ENCODE assay signal across 8 mouse cellular contexts in the genomic region with DNA sequence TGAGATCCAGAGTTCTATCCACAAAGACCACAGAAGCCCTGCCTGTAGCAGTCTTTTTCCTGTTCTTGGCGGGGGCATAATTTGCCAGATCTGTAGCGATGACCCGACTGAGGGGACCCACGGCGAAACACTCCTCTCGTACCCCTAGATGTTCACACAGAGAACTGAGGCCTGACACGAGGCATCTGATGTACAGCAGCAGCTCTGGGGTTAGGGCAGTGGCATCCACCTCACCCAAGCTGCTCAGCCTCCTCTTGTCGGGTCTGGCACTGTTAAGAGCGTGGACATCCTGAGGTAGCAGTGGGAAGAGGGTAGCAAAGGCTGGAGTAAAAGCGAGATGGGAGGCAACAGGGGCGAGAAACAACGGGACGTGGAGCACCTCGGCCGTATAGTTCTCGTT. TPM values are rescaled to one million over a fixed set of nuclear protein-coding genes. Genes with fewer than 3 reads are reported as not detected.
DNase-seq lines count a peak whose midpoint lies in the region; ATAC-seq and TF ChIP-seq lines count a peak whose summit lies in the region.

No protein-coding gene starts in this region.

- 18% methylated on average over 16 of the region's 16 CpGs for WGBS in lung, embryonic 14.5 days
- WGBS in embryonic facial prominence, embryonic 14.5 days = 15% methylated on average over 16 of the region's 16 CpGs
- 17% methylated on average over 16 of the region's 16 CpGs for WGBS in intestine, embryonic 16.5 days
- 24% methylated on average over 16 of the region's 16 CpGs for WGBS in neural tube, embryonic 14.5 days

- no peak for DNase-seq in lung, embryonic 14.5 days
- DNase-seq in lung, postnatal 10 days = no peak
- no peak for DNase-seq in embryonic facial prominence, embryonic 14.5 days (ENCODE audit: low spot score)
- no peak for DNase-seq in spleen, adult 18-20 months
- no peak for DNase-seq in layer of hippocampus, adult 11-12 months (ENCODE audit: low spot score)
- DNase-seq in testis, postnatal 10 days (ENCODE audit: low spot score) = no peak

- peak overlapping the region; percentile 60 for H3K9ac ChIP-seq in lung, embryonic 14.5 days
- peak overlapping the region; percentile 70 for H3K9ac ChIP-seq in embryonic facial prominence, embryonic 14.5 days (ENCODE audit: low read depth, low read length)
- peak overlapping the region; percentile 77 for H3K9ac ChIP-seq in intestine, embryonic 16.5 days (ENCODE audit: low read depth, low read length)
- peak overlapping the region; percentile 50 for H3K9ac ChIP-seq in neural tube, embryonic 14.5 days (replicated peaks; ENCODE audit: low read depth, low read length)

- no peaks in the 10 kb centered on the region for H3K9me3 ChIP-seq in lung, embryonic 14.5 days (ENCODE audit: low read depth, low read length)
- H3K9me3 ChIP-seq in embryonic facial prominence, embryonic 14.5 days (ENCODE audit: control insufficient read depth, low read length) = no peaks in the 10 kb centered on the region
- no peaks in the 10 kb centered on the region for H3K9me3 ChIP-seq in intestine, embryonic 16.5 days (ENCODE audit: control insufficient read depth, low read length)
- no peaks in the 10 kb centered on the region for H3K9me3 ChIP-seq in neural tube, embryonic 14.5 days (ENCODE audit: control insufficient read depth, low read length)

- no peak for TF ChIP-seq CTCF in lung, embryonic 14.5 days (IDR thresholded peaks at IDR 0.05; ENCODE audit: low read depth)

- H3K4me1 ChIP-seq in lung, embryonic 14.5 days (ENCODE audit: insufficient read depth) = 0 out of 2 replicates have a peak, but pooled peaks cover 5% of the 10 kb centered on the region
- peaks cover 14% of the 10 kb centered on the region; the same call in 1 of the 2 replicates for H3K4me1 ChIP-seq in embryonic facial prominence, embryonic 14.5 days (ENCODE audit: control insufficient read depth, insufficient read depth, low read length)
- peaks cover 11% of the 10 kb centered on the region for H3K4me1 ChIP-seq in intestine, embryonic 16.5 days (ENCODE audit: control insufficient read depth, insufficient read depth, low read length)
- H3K4me1 ChIP-seq in neural tube, embryonic 14.5 days (ENCODE audit: control insufficient read depth, insufficient read depth, low read length) = peaks cover 16% of the 10 kb centered on the region

- peak overlapping the region; percentile 85 for H3K4me3 ChIP-seq in lung, embryonic 14.5 days (ENCODE audit: low read depth, low read length)
- H3K4me3 ChIP-seq in embryonic facial prominence, embryonic 14.5 days (ENCODE audit: low read depth, low read length) = peak overlapping the region; percentile 93
- H3K4me3 ChIP-seq in intestine, embryonic 16.5 days (ENCODE audit: low read length) = peak overlapping the region; percentile 98
- H3K4me3 ChIP-seq in neural tube, embryonic 14.5 days (ENCODE audit: low read depth, low read length) = peak overlapping the region; percentile 64

- no peaks in the 10 kb centered on the region for H3K36me3 ChIP-seq in lung, embryonic 14.5 days (ENCODE audit: insufficient read depth)
- no peaks in the 10 kb centered on the region for H3K36me3 ChIP-seq in embryonic facial prominence, embryonic 14.5 days (ENCODE audit: control insufficient read depth, insufficient read depth, low read length)
- H3K36me3 ChIP-seq in intestine, embryonic 16.5 days (ENCODE audit: control insufficient read depth, insufficient read depth, low read length) = no peaks in the 10 kb centered on the region
- no peaks in the 10 kb centered on the region for H3K36me3 ChIP-seq in neural tube, embryonic 14.5 days (ENCODE audit: control insufficient read depth, insufficient read depth, low read length)

- no peaks in the 10 kb centered on the region for H3K27me3 ChIP-seq in lung, embryonic 14.5 days (ENCODE audit: insufficient read depth, low read length)
- no peaks in the 10 kb centered on the region for H3K27me3 ChIP-seq in embryonic facial prominence, embryonic 14.5 days (replicated peaks; ENCODE audit: control insufficient read depth, insufficient read depth, low read length)
- no peaks in the 10 kb centered on the region for H3K27me3 ChIP-seq in intestine, embryonic 16.5 days (replicated peaks; ENCODE audit: control insufficient read depth, insufficient read depth, low read length)
- no peaks in the 10 kb centered on the region for H3K27me3 ChIP-seq in neural tube, embryonic 14.5 days (ENCODE audit: control insufficient read depth, insufficient read depth, low read length)

- H3K4me2 ChIP-seq in lung, embryonic 14.5 days = peak overlapping the region; percentile 99
- H3K4me2 ChIP-seq in embryonic facial prominence, embryonic 14.5 days (ENCODE audit: low read depth, low read length) = peak overlapping the region; percentile 99
- peak overlapping the region; percentile 77 for H3K4me2 ChIP-seq in intestine, embryonic 16.5 days (ENCODE audit: low read depth, low read length)
- peak overlapping the region; percentile 99 for H3K4me2 ChIP-seq in neural tube, embryonic 14.5 days (ENCODE audit: low read depth, low read length)

- no peak for ATAC-seq in lung, embryonic 14.5 days (ENCODE audit: insufficient read depth)
- ATAC-seq in embryonic facial prominence, embryonic 14.5 days (ENCODE audit: low read depth) = no peak
- no peak for ATAC-seq in intestine, embryonic 16.5 days
- ATAC-seq in neural tube, embryonic 14.5 days (ENCODE audit: low read depth) = no peak

- no peak overlapping the region for H3K27ac ChIP-seq in lung, embryonic 14.5 days (ENCODE audit: low read depth)
- H3K27ac ChIP-seq in embryonic facial prominence, embryonic 14.5 days (replicated peaks; ENCODE audit: low read depth, low read length) = no peak overlapping the region
- H3K27ac ChIP-seq in intestine, embryonic 16.5 days (ENCODE audit: low read length) = no peak overlapping the region
- no peak overlapping the region for H3K27ac ChIP-seq in neural tube, embryonic 14.5 days (ENCODE audit: low read depth, low read length)

RNA-seq across cellular contexts. Expression of a gene that starts 0.8 kb away (rescaled TPM):
- 17.8 and 17.9 TPM in 2 replicates for polyA plus RNA-seq in lung, embryonic 14.5 days (2014; fragmentation: Nextera tagmentation; extraction: Ambion mirVana)
- polyA plus RNA-seq in embryonic facial prominence, embryonic 14.5 days (2014; fragmentation: Nextera tagmentation; extraction: Ambion mirVana) = 19.8 and 21.3 TPM in 2 replicates
- 17.7 and 19.6 TPM in 2 replicates for polyA plus RNA-seq in intestine, embryonic 16.5 days (2015; fragmentation: Nextera tagmentation; extraction: Ambion mirVana)
- 18.3 and 22.2 TPM in 2 replicates for polyA plus RNA-seq in neural tube, embryonic 14.5 days (2014; fragmentation: Nextera tagmentation; extraction: Ambion mirVana)

RNA-seq across cellular contexts. Expression of a gene that starts 4.5 kb away (rescaled TPM):
- 89.2 and 92.6 TPM in 2 replicates for polyA plus RNA-seq in lung, embryonic 14.5 days (2014; fragmentation: Nextera tagmentation; extraction: Ambion mirVana)
- 66.1 and 66.4 TPM in 2 replicates for polyA plus RNA-seq in embryonic facial prominence, embryonic 14.5 days (2014; fragmentation: Nextera tagmentation; extraction: Ambion mirVana)
- 60.0 and 61.0 TPM in 2 replicates for polyA plus RNA-seq in intestine, embryonic 16.5 days (2015; fragmentation: Nextera tagmentation; extraction: Ambion mirVana)
- polyA plus RNA-seq in neural tube, embryonic 14.5 days (2014; fragmentation: Nextera tagmentation; extraction: Ambion mirVana) = 65.7 and 82.3 TPM in 2 replicates
